Mouse (Mus musculus): ENCODE measurements around the gene Dexi. TPM values are rescaled to one million over a fixed set of nuclear protein-coding genes. Genes with fewer than 3 reads are reported as not detected.

The Dexi gene
- polyA plus RNA-seq, 1 experiment from 2014 or later, result 32.2 TPM

GRCm38 (mm10) chr16:10501865-10502264 lies 41.0 kb downstream of the Dexi start:
- Histone ChIP-seq H3K4me1 (ENCODE audit: insufficient read depth) (no peaks in the 10 kb centered on the region), H3K4me2 (no peak overlapping the region), H3K27me3 (ENCODE audit: insufficient read depth, low read length) (no peaks in the 10 kb centered on the region; the same call in 1 of the 2 replicates), H3K9me3 (ENCODE audit: low read depth, low read length) (no peaks in the 10 kb centered on the region), H3K27ac (ENCODE audit: low read depth) (no peak overlapping the region), H3K4me3 (ENCODE audit: low read depth, low read length) (no peak overlapping the region), H3K9ac (no peak overlapping the region), H3K36me3 (ENCODE audit: insufficient read depth) (no peaks in the 10 kb centered on the region)
- TF ChIP-seq CTCF (IDR thresholded peaks at IDR 0.05; ENCODE audit: low read depth), result no peak
- DNase-seq, result peak; percentile 92
- WGBS, result 11% methylated on average over 8 of the region's 8 CpGs
- no peak for ATAC-seq (ENCODE audit: insufficient read depth)

GRCm38 (mm10) chr16:10499122-10499521 lies 43.7 kb downstream of the Dexi start:
- ATAC-seq (ENCODE audit: insufficient read depth) (no peak), DNase-seq (no peak)
- no peak overlapping the region for H3K27ac ChIP-seq (ENCODE audit: low read depth)
- 65% methylated on average over 1 of the region's 1 CpGs for WGBS
- no peak overlapping the region for H3K4me2 ChIP-seq
- no peaks in the 10 kb centered on the region for H3K9me3 ChIP-seq (ENCODE audit: low read depth, low read length)
- H3K36me3 ChIP-seq (ENCODE audit: insufficient read depth), result no peaks in the 10 kb centered on the region
- H3K27me3 ChIP-seq (ENCODE audit: insufficient read depth, low read length), result no peaks in the 10 kb centered on the region; the same call in 1 of the 2 replicates
- TF ChIP-seq CTCF (IDR thresholded peaks at IDR 0.05; ENCODE audit: low read depth), result no peak
- H3K4me3 ChIP-seq (ENCODE audit: low read depth, low read length), result no peak overlapping the region
- H3K4me1 ChIP-seq (ENCODE audit: insufficient read depth), result no peaks in the 10 kb centered on the region
- H3K9ac ChIP-seq, result no peak overlapping the region

DNA sequence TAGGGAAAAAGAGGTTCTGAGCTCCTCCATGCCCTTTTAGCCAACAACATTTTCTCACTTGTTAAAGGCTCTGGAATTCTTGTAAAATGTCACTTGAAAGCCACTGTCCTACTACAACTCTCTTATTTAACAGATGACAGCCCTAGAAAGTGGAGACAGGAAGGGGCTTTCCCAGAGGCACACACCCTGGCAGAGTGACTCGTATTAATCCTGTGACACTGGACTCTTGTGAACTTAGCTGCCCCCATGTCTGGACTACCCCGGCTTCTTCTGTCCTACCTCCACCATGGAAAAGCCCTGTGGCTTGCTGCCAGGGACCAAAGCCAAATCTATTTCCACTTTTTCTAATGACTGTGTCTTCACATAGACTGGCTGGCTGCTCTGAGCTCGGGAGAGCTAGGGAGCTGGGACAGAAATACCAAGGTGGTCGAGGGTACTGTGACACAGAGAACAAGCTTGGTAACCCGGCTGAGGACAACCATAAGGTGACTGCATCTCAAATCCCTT lies 44.7 kb downstream of the Dexi start:
- ATAC-seq (ENCODE audit: insufficient read depth) (no peak), DNase-seq (no peak)
- TF ChIP-seq CTCF (IDR thresholded peaks at IDR 0.05; ENCODE audit: low read depth), result no peak
- Histone ChIP-seq H3K9ac (no peak overlapping the region), H3K4me1 (ENCODE audit: insufficient read depth) (no peaks in the 10 kb centered on the region), H3K36me3 (ENCODE audit: insufficient read depth) (no peaks in the 10 kb centered on the region), H3K9me3 (ENCODE audit: low read depth, low read length) (no peaks in the 10 kb centered on the region), H3K27me3 (ENCODE audit: insufficient read depth, low read length) (no peaks in the 10 kb centered on the region; the same call in 1 of the 2 replicates), H3K4me3 (ENCODE audit: low read depth, low read length) (no peak overlapping the region), H3K4me2 (no peak overlapping the region), H3K27ac (ENCODE audit: low read depth) (no peak overlapping the region)
- 48% methylated on average over 5 of the region's 5 CpGs for WGBS

DNA sequence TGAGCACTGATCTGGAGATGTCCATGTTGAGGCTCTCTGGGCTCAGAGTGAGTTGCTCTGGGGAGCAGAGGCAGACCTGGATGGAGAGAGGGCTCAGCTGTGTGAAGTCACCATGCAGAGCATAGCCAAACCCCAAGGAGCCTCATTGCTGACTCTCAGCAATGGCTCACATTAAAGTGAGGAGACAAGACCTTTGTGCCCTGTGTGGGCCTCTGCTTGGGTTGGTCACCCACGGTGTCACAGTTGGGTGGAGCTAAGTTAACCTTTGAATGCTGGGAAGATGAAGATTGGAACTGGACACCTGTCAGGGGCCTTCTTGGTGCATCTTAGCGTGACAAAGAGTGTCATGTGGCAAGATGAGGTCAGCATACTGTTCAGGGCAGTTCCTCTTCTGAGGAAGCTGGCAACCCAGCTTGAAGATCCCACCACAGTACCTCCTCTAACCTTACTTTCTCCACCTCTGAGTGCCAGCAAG lies 47.0 kb downstream of the Dexi start:
- H3K36me3 ChIP-seq (ENCODE audit: insufficient read depth), result no peaks in the 10 kb centered on the region
- TF ChIP-seq CTCF (IDR thresholded peaks at IDR 0.05; ENCODE audit: low read depth), result no peak
- H3K27me3 ChIP-seq (ENCODE audit: insufficient read depth, low read length), result no peaks in the 10 kb centered on the region
- H3K27ac ChIP-seq (ENCODE audit: low read depth), result no peak overlapping the region
- 49% methylated on average over 2 of the region's 2 CpGs for WGBS
- H3K4me1 ChIP-seq (ENCODE audit: insufficient read depth), result no peaks in the 10 kb centered on the region
- ATAC-seq (ENCODE audit: insufficient read depth) (no peak), DNase-seq (no peak)
- no peak overlapping the region for H3K4me2 ChIP-seq
- no peaks in the 10 kb centered on the region for H3K9me3 ChIP-seq (ENCODE audit: low read depth, low read length)
- no peak overlapping the region for H3K4me3 ChIP-seq (ENCODE audit: low read depth, low read length)
- no peak overlapping the region for H3K9ac ChIP-seq

DNA sequence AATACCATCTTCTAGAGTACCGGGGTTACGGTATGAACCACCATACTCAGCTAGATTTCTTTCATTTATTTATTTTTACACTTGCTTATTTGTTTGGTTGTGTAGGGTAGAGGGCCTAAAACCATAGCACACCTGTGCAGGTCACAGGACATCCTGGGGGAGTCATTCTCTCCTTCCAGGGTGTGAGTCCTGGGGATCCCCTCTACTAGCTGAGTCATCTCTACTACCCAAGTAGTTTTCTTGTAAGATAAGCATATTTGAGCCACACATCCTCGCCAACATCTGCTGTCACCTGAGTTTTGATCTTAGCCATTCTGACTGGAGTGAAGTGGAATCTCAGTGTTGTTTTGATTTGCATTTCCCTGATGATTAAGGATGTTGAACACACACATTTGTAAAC lies 50.3 kb downstream of the Dexi start:
- Histone ChIP-seq H3K27ac (ENCODE audit: low read depth) (no peak overlapping the region), H3K4me2 (no peak overlapping the region), H3K4me3 (ENCODE audit: low read depth, low read length) (no peak overlapping the region), H3K4me1 (ENCODE audit: insufficient read depth) (no peaks in the 10 kb centered on the region), H3K9ac (no peak overlapping the region), H3K36me3 (ENCODE audit: insufficient read depth) (no peaks in the 10 kb centered on the region), H3K9me3 (ENCODE audit: low read depth, low read length) (no peaks in the 10 kb centered on the region), H3K27me3 (ENCODE audit: insufficient read depth, low read length) (0 out of 2 replicates have a peak, but pooled peaks cover 9% of the 10 kb centered on the region)
- no peak for TF ChIP-seq CTCF (IDR thresholded peaks at IDR 0.05; ENCODE audit: low read depth)
- ATAC-seq (ENCODE audit: insufficient read depth), result no peak
- no peak for DNase-seq
- WGBS, result 70% methylated on average over 3 of the region's 3 CpGs

GRCm38 (mm10) chr16:10491716-10492115 lies 51.1 kb downstream of the Dexi start:
- Histone ChIP-seq H3K4me2 (no peak overlapping the region), H3K36me3 (ENCODE audit: insufficient read depth) (no peaks in the 10 kb centered on the region), H3K9ac (no peak overlapping the region), H3K27me3 (ENCODE audit: insufficient read depth, low read length) (0 out of 2 replicates have a peak, but pooled peaks cover 9% of the 10 kb centered on the region), H3K4me1 (ENCODE audit: insufficient read depth) (no peaks in the 10 kb centered on the region), H3K4me3 (ENCODE audit: low read depth, low read length) (no peak overlapping the region), H3K9me3 (ENCODE audit: low read depth, low read length) (no peaks in the 10 kb centered on the region), H3K27ac (ENCODE audit: low read depth) (no peak overlapping the region)
- ATAC-seq (ENCODE audit: insufficient read depth) (no peak), DNase-seq (no peak)
- WGBS, result 81% methylated on average over 4 of the region's 4 CpGs
- TF ChIP-seq CTCF (IDR thresholded peaks at IDR 0.05; ENCODE audit: low read depth), result no peak

- no peak for TF ChIP-seq CTCF (IDR thresholded peaks at IDR 0.05; ENCODE audit: low read depth)
- Histone ChIP-seq H3K27me3 (ENCODE audit: insufficient read depth, low read length) (0 out of 2 replicates have a peak, but pooled peaks cover 9% of the 10 kb centered on the region), H3K9me3 (ENCODE audit: low read depth, low read length) (no peaks in the 10 kb centered on the region), H3K27ac (ENCODE audit: low read depth) (no peak overlapping the region), H3K4me1 (ENCODE audit: insufficient read depth) (no peaks in the 10 kb centered on the region), H3K36me3 (ENCODE audit: insufficient read depth) (no peaks in the 10 kb centered on the region), H3K4me2 (no peak overlapping the region), H3K9ac (no peak overlapping the region), H3K4me3 (ENCODE audit: low read depth, low read length) (no peak overlapping the region)
- DNase-seq (no peak), ATAC-seq (ENCODE audit: insufficient read depth) (no peak)
- WGBS, result 74% methylated on average over 18 of the region's 18 CpGs
Observed at GRCm38 (mm10) chr16:10490503-10491150, 52.2 kb downstream of the Dexi start.

Data from lung, embryonic 14.5 days (tissue).